Mouse (Mus musculus): Measurements from ENCODE around the gene Gm16253.
"Not testable (repeated sequence)": the region's sequence is repeated elsewhere in the genome, so short reads cannot be mapped to it uniquely, and the experiment has no call there.

Gene Gm16253

GRCm38 (mm10) chr3:96598156-96599068 is 21.6 kb downstream of the Gm16253 start:
- no peak for DNase-seq (ENCODE audit: low read depth, low spot score)

GRCm38 (mm10) chr3:96599069-96599393 is 22.2 kb downstream of the Gm16253 start:
- DNase-seq (ENCODE audit: low read depth, low spot score) = no peak

GRCm38 (mm10) chr3:96599411-96599810 is 22.6 kb downstream of the Gm16253 start:
- DNase-seq (ENCODE audit: low read depth, low spot score) = no peak

GRCm38 (mm10) chr3:96600639-96601250 is 24.0 kb downstream of the Gm16253 start, which contains the start of gene Lix1l:
Lix1l (plus strand) TSS chr3:96601149.
- peak; percentile 79 for DNase-seq (ENCODE audit: low read depth, low spot score)

- DNase-seq (ENCODE audit: low read depth, low spot score) = no peak
Observed at GRCm38 (mm10) chr3:96601251-96601787, 24.5 kb downstream of the Gm16253 start.

GRCm38 (mm10) chr3:96601941-96602703 is 25.3 kb downstream of the Gm16253 start:
- no peak for DNase-seq (ENCODE audit: low read depth, low spot score)

- DNase-seq (ENCODE audit: low read depth, low spot score) = no peak
Observed at GRCm38 (mm10) chr3:96602704-96603084, 25.9 kb downstream of the Gm16253 start.

DNA sequence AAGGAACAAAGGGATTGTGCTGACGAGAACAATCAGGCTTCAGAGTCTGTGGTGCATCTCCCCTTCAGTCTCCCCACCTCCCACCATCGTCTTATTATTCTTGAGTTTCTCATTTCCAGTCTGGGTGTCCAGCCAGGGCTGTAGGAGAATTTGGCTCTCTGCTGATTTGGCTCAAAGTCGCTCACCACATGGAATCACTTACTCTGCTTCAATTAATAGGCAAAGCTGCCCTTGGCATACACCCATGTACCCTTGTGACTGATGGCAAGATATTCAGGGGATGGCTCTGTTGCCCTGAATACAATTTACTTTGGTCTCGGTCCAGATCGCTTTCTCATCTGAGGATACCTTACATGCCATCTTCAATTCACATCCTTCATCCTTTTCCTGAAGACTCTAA is 26.5 kb downstream of the Gm16253 start:
- DNase-seq (ENCODE audit: low read depth, low spot score) = no peak

DNA sequence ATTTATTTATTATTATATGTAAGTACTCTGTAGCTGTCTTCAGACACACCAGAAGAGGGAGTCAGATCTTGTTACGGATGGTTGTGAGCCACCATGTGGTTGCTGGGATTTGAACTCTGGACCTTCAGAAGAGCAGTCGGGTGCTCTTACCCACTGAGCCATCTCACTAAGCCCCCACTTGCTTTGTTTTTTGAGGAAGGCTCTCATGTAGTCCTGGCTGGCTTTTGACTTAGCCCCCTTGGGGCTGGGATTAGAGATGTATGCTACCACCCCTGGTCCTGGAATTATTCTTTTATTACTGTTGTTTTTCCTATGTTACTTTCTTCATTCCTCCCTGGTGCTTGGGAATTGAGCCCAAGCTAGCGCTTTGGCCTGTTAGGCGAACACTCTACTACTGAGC is 29.2 kb downstream of the Gm16253 start:
- not testable (repeated sequence) for DNase-seq (ENCODE audit: low read depth, low spot score)

GRCm38 (mm10) chr3:96606618-96607017 is 29.8 kb downstream of the Gm16253 start:
- no peak for DNase-seq (ENCODE audit: low read depth, low spot score)

DNA sequence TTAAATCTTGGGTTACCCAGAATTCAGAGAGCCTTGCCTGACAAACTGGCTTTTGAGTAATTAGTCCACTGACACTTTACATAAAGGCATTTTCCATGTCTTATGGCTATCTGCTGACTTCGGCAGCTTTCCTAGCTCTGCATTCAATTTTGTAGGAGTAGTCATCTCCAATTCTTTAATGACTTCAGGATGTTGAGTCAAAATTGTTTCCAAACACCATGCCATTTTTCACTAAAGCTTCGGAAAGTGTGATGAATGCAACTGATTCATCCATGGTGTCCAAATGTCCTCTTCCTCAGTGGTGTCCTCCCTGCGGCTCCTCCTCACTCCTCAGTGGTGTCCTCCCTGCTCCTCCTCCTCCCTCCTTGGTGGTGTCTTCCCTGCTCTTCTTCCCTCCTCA is 41.2 kb downstream of the Gm16253 start:
- DNase-seq (ENCODE audit: low read depth, low spot score) = no peak

GRCm38 (mm10) chr3:96623201-96623600 is 46.4 kb downstream of the Gm16253 start:
- no peak for DNase-seq (ENCODE audit: low read depth, low spot score)

DNA sequence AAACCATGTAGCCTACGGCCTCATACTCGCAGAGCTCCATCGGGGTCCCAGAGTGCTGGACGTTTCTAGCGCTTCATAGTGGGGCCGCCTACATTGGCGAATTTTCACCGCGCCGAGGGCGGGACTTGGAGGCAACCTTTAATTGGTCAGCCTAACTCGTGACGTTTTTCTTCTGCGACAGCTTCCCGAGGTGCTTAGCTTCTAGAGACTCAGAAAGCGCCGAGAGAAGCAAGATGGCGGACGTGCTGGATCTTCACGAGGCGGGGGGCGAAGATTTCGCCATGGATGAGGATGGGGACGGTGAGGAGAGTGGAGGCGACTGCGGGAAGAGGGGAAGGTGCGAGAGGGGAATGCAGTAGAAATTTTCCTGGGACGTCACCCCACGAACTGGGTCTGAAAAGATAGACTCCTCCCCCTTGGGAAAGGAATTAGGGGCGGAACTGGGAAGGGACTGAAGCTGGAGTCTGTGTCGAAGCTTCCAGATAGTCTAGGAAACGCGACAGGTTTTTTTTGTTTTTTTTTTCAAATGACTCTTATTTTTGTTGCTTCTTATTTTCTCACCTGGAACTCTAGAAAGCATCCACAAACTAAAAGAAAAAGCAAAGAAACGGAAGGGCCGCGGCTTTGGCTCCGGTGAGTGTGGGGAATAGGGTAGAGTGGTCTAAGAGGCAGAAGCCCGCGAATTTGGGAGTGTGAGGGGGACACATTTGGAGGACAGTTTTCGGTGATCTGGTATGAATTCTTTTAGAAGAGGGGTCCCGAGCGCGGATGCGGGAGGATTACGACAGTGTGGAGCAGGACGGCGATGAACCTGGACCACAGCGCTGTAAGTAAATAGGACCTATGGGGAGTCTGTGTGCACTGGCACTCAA is 53.2 kb downstream of the Gm16253 start, which contains the start of gene Rbm8a:
Rbm8a (plus strand) TSS at position 205 of the 872 bp plus-strand sequence.
- peak; percentile 98 for DNase-seq (ENCODE audit: low read depth, low spot score)

Measured in retina, adult 2 months (tissue).